Mouse (Mus musculus) brown adipose tissue, adult 24 weeks (tissue): ENCODE data around the gene Slc1a2. TPM values are rescaled to one million over a fixed set of nuclear protein-coding genes. Genes with fewer than 3 reads are reported as not detected.

ENCODE experiments used
- H3K27ac ChIP-seq: fragments of 200-500 bp; replicated peaks from 2 replicates; pipeline ENCODE4 v1.5.1; 2012; ENCODE audit warnings: low read depth, mild to moderate bottlenecking, low read length
- H3K4me1 ChIP-seq: fragments of 200-500 bp; 2 replicates; pipeline ENCODE4 v1.6.1; 2012; ENCODE audit warnings: low read length, mixed read lengths; ENCODE audit not compliant: control insufficient read depth, insufficient read depth, insufficient read length
- H3K4me3 ChIP-seq: fragments of 200-500 bp; 2 replicates; pipeline ENCODE4 v1.5.1; 2012; ENCODE audit warnings: low read depth, mild to moderate bottlenecking, low read length, moderate library complexity; ENCODE audit not compliant: insufficient read depth
- polyA plus RNA-seq: library from polyadenylated mRNA; stranded (reverse); fragments of >200 nt; gene quantifications from 2 replicates; pipeline ENCODE4 v1.2.4, GENCODE M21; 2012; ENCODE audit not compliant: missing spikeins, insufficient read depth, insufficient read length

Gene Slc1a2
- polyA plus RNA-seq, 1 experiment, result not detected

- H3K4me1 ChIP-seq, result no peaks in the 10 kb centered on the region; the same call in 1 of the 2 replicates
- H3K4me3 ChIP-seq, result no peak overlapping the region
- H3K27ac ChIP-seq, result no peak overlapping the region
These were observed 167.6 kb downstream of the Slc1a2 start for GRCm38 (mm10) chr2:102825961-102826633.

- Histone ChIP-seq H3K27ac (no peak overlapping the region), H3K4me3 (no peak overlapping the region), H3K4me1 (no peaks in the 10 kb centered on the region; the same call in 1 of the 2 replicates)
These were observed 169.4 kb downstream of the Slc1a2 start for GRCm38 (mm10) chr2:102827841-102828240.

- Histone ChIP-seq H3K27ac (no peak overlapping the region), H3K4me3 (no peak overlapping the region), H3K4me1 (no peaks in the 10 kb centered on the region; the same call in 1 of the 2 replicates)
These were observed 169.9 kb downstream of the Slc1a2 start for GRCm38 (mm10) chr2:102828381-102828780.

- H3K27ac ChIP-seq, result no peak overlapping the region
- no peak overlapping the region for H3K4me3 ChIP-seq
- no peaks in the 10 kb centered on the region; the same call in 1 of the 2 replicates for H3K4me1 ChIP-seq
These were observed 170.7 kb downstream of the Slc1a2 start for GRCm38 (mm10) chr2:102829201-102829600.

- no peak overlapping the region for H3K4me3 ChIP-seq
- no peaks in the 10 kb centered on the region; the same call in 1 of the 2 replicates for H3K4me1 ChIP-seq
- no peak overlapping the region for H3K27ac ChIP-seq
These were observed 173.1 kb downstream of the Slc1a2 start for GRCm38 (mm10) chr2:102831547-102831946.

- H3K4me1 ChIP-seq, result no peaks in the 10 kb centered on the region
- no peak overlapping the region for H3K4me3 ChIP-seq
- no peak overlapping the region for H3K27ac ChIP-seq
These were observed 179.7 kb downstream of the Slc1a2 start for GRCm38 (mm10) chr2:102838179-102838578.

Other genes with a start within 250 kb of the Slc1a2 start
- gene Fjx1, start 206.2 kb upstream of the Slc1a2 start, polyA plus RNA-seq, result 0.44 TPM in 1 of 2 replicates, not detected in the other
- gene Pamr1, start 108.6 kb upstream of the Slc1a2 start, polyA plus RNA-seq, result 2.5 and 3.3 TPM in 2 replicates
- gene Cd44, start 243.0 kb downstream of the Slc1a2 start, polyA plus RNA-seq, result 2.5 and 4.8 TPM in 2 replicates